Comparison of ENCODE assay signal across 30 mouse cellular contexts in genomic region chr2:98123441-98123840, GRCm38 (mm10).
DNase-seq lines count a peak whose midpoint lies in the region; TF ChIP-seq lines count a peak whose summit lies in the region.
"Had no signal": no experiment of that assay in that cellular context is flagged by ENCODE, and none has a peak within 500 bp of the region (broad histone marks: within the 10 kb centered on the region; RNA-seq: fewer than 3 reads in every experiment).

No protein-coding gene starts in this region.

- peak; percentile 3 to 12 for DNase-seq in layer of hippocampus, adult 8-10 months (ENCODE audit: low spot score in 2 of 2)
- no peak for DNase-seq in layer of hippocampus, postnatal 36 days
- DNase-seq in brain, adult 2 months (ENCODE audit: low read depth, low spot score) = peak; percentile 90
- DNase-seq in layer of hippocampus, adult 9-11 months = peak; percentile 60
- DNase-seq in left cerebral cortex, postnatal 36 days (ENCODE audit: low spot score in 2 of 2) = peak; percentile 6 to 12
- DNase-seq in heart, adult 2 months = no peak
- no peak for DNase-seq in yolk sac, embryonic 10.5 days (ENCODE audit: low spot score)
- DNase-seq: adrenal gland, adult 2 months; B cell, adult 2 months; cerebellum, adult 11-12 months; cerebellum, postnatal 10 days; forebrain, postnatal 0 days; gastrocnemius, postnatal 10 days; heart, adult 11 months; heart, postnatal 10 days; kidney, adult 8-10 months; kidney, postnatal 10 days; lung, adult 18-20 months; lung, postnatal 10 days had no signal

- H3K27ac ChIP-seq in heart, adult 2 months = no peak overlapping the region
- H3K27ac ChIP-seq: embryonic facial prominence, embryonic 10.5 days; hindbrain, embryonic 10.5 days; intestine, embryonic 15.5 days; limb, embryonic 13.5 days; liver, embryonic 12.5 days; midbrain, embryonic 10.5 days; neural tube, embryonic 15.5 days; stomach, postnatal 0 days had no signal

- 69% methylated on average over 2 of the region's 2 CpGs for WGBS in heart, adult 2 months

- H3K4me3 ChIP-seq in heart, adult 2 months = no peak overlapping the region
- H3K4me3 ChIP-seq: embryonic facial prominence, embryonic 10.5 days; heart, embryonic 12.5 days; hindbrain, embryonic 10.5 days; intestine, embryonic 15.5 days; limb, embryonic 13.5 days; liver, embryonic 12.5 days; midbrain, embryonic 10.5 days; neural tube, embryonic 15.5 days had no signal

- no peak for TF ChIP-seq EP300 in heart, adult 2 months (IDR thresholded peaks at IDR 0.05; ENCODE audit: insufficient read depth, low read depth, low read length)

- no peak for TF ChIP-seq POLR2A in heart, adult 2 months (IDR thresholded peaks at IDR 0.05; ENCODE audit: insufficient read depth, low read depth, low read length)

- no peaks in the 10 kb centered on the region for H3K4me1 ChIP-seq in heart, adult 2 months (ENCODE audit: control insufficient read depth, insufficient read depth, low read length)
- H3K4me1 ChIP-seq: embryonic facial prominence, embryonic 10.5 days; heart, embryonic 12.5 days; hindbrain, embryonic 10.5 days; intestine, embryonic 15.5 days; limb, embryonic 13.5 days; liver, embryonic 12.5 days; midbrain, embryonic 10.5 days; neural tube, embryonic 15.5 days had no signal

- H3K36me3 ChIP-seq in heart, adult 2 months (ENCODE audit: control insufficient read depth, insufficient read depth, low read length) = no peaks in the 10 kb centered on the region
- H3K36me3 ChIP-seq: embryonic facial prominence, embryonic 10.5 days; G1E; heart, embryonic 12.5 days; hindbrain, embryonic 10.5 days; intestine, embryonic 15.5 days; limb, embryonic 13.5 days; liver, embryonic 12.5 days; midbrain, embryonic 10.5 days; neural tube, embryonic 15.5 days had no signal

- no peaks in the 10 kb centered on the region for H3K27me3 ChIP-seq in heart, adult 2 months (ENCODE audit: control insufficient read depth, insufficient read depth, low read length)
- H3K27me3 ChIP-seq: CH12.LX; heart, embryonic 12.5 days; intestine, embryonic 15.5 days; limb, embryonic 13.5 days; liver, embryonic 12.5 days; neural tube, embryonic 15.5 days had no signal

- H3K9ac ChIP-seq in heart, adult 2 months (ENCODE audit: low read depth, low read length) = no peak overlapping the region
- H3K9ac ChIP-seq: forebrain, postnatal 0 days; heart, embryonic 12.5 days; intestine, embryonic 15.5 days; limb, embryonic 13.5 days; liver, embryonic 12.5 days; neural tube, embryonic 15.5 days had no signal

- no peaks in the 10 kb centered on the region for H3K79me2 ChIP-seq in heart, adult 2 months (replicated peaks; ENCODE audit: control insufficient read depth, insufficient read depth, low read length)

- TF ChIP-seq CTCF in heart, adult 2 months (IDR thresholded peaks at IDR 0.05) = no peak

- intact Hi-C loops in left cerebral cortex, postnatal 36 days (cut with DNase I) = loop anchor here (5.0 kb wide), 1 partner anchor 656 kb away; no protein-coding TSS in a partner anchor
- intact Hi-C loops in heart, adult 2 months (cut with DNase I) = no loop called here

Comparison
In these comparisons a context has a peak if more than half of its experiments do, and no peak if none do; other contexts are left out.
1. DNase-seq: peak in layer of hippocampus, adult 8-10 months (2 of 2), brain, adult 2 months (single experiment), layer of hippocampus, adult 9-11 months (single experiment) and left cerebral cortex, postnatal 36 days (2 of 2); none in layer of hippocampus, postnatal 36 days (0 of 2), heart, adult 2 months (0 of 2) and yolk sac, embryonic 10.5 days (single experiment).